Mouse (Mus musculus) heart, adult 9 months (tissue): ENCODE results near the gene Creb3l4.
"Not testable (repeated sequence)": the region's sequence is repeated elsewhere in the genome, so short reads cannot be mapped to it uniquely, and the experiment has no call there.

Experiments
- DNase-seq, 2 experiments: peaks; one replicate each; pipeline ENCODE4 v3.0.0; 2022; ENCODE audit warnings: low spot score in 2 of 2

Gene Creb3l4

DNA sequence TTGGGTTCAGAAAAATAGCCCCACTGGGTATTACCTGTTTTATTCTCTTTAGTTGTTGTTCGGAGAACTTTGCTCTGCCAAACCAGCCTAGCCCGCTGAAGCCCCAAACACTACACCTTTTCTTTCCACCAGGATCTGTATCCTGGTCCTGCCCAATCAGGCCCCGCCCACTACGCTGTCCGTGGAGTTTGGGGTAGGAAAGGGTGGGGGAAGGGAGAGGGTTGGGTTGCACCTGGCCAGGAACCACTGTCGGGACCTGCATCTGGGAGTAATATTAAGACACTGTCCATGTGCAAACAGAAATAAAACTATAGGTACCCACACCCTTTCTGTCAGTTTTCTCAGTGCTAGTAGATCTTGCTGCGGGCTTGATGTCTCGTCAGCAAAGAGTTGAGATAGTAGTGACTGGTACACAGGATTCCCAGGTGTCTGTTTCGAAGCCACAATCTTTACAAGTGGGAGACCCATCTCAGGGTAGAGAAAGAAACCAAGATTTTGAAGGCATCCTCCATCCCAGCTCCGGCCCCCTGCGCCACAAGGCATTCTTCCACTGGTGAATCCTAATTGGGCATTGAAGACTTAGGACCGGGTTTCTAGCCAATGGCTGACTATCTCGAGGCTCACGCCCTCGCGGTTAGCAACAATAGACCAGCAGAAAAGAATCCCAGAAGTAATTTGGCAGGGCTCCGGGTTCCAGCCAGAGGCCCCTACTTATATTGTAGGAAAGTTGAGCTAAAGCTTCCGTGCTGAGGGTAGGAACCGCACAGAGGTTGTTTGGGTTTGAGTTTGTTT is at the start of gene Creb3l4:
Gene Creb3l4 (minus strand): TSS at position 529 of the 792 bp plus-strand sequence.
- peak; percentile 56 to 64 for DNase-seq

DNA sequence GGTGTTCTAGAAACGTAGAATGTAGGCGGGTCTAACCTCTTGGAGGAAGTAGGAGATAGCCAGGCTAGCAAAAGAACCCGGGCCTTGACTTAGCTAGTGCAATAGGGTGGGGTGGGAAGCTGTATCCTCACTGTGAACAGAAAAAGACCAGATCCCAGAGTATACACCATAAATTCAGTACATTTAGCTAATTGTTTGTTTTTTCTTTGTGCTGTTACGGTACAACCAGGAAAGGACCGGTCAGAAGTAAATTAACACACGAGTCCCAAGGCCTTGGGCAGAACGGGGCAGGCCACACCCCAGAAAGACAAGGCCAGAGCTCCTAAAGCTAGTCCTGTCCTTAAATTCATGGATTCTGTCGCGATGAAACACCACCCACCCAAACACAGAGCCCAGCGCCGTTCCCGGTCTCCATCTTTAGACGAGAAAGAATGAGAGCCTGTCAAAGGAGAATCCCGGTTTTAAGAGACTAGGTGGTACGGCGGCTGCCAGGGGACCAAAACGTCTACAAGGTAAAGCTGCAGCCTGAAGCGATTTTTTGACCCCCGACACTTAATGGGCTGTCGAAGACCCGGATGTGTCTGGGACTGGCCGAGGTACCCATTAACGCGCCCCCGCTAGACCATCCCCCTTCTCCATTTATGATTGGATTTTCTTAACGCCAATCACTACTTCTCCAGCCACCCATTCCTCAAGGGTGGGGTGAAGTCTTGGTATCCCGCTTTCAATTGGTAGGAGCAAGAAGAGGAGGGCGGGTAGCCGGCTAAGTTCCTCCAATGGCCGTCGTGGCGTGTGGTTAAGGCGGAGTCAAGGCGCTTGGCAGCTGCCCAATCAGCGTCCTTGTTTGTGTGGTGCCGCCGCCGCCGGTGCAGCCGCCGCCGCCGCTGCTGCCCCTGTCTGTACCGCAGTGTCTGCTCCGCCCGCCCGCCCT is 49.3 kb upstream of the Creb3l4 start, which contains the start of gene Gatad2b:
Gene Gatad2b (plus strand): TSS at position 834 of the 931 bp plus-strand sequence.
- peak; percentile 100 for DNase-seq

DNA sequence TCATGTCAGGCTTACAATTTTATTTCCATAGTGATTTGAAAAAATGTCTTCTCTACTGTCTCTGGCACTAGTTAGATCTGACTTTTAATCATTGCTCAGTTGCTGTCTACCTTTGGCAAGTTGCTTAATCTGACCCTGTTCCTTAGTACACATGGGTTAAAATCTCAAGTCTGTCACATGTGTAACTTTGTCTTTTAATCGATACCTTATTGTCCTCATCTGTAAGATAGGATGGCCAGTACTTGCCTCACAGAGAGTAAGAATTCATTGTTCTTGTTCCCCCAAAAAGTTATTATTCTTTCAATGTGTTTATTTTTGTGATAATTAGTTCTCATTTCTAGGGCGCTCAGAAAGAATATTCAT is 48.7 kb upstream of the Creb3l4 start:
- DNase-seq: no peak

DNA sequence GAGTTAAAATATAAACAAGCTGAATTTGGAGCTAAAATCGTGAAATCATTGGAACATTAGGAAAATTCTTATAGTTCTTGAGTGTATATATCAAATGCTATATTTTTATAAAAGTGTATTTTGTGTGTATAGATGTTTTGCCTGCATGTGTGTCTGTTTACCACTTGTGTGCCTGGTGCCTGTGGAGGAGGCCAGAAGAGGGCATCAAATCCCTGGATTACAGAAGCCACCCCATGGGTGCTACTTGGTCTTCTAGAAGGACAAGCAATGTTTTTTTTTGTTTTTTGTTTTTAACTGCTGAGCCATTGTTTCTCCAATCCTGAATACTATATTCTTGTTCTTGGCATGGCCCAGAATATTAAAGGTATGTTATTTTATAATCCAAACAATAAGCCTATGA is 47.3 kb upstream of the Creb3l4 start:
- DNase-seq: no peak

DNA sequence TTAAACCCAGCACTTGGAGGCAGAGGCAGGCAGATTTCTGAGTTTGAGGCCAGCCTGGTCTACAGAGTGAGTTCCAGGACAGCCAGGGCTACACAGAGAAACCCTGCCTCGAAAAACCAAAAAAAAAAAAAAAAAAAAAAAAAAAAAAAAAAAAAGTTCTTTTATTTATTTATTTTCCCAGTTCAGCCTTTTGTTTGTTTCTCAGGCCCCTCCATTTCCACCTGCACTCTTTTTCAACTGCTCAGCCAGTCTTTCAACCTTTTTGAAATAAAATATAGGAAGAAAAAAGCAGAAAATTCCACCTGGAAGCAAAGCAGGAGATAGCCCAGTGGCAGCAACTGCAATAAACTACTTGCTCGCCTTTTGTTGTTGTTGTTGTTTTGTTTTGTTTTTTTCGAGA is 46.1 kb upstream of the Creb3l4 start:
- DNase-seq: not testable (repeated sequence)

DNA sequence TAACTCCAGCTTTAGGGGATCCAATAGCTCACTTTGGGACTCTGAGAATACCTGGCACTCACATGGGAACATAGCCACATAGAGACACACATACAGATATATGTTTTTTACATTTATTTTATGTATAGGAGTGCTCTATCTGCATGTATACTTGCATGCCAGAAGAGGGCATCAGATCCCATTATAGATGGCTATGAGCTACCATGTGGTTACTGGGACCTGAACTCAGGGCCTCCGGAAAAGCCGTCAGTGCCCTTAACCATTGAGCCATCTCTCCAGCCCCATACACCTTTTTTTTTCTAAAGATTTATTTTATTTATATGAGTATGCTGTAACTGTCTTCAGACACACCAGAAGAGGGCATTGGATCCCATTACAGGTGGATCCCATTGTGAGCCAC is 40.8 kb upstream of the Creb3l4 start:
- DNase-seq: no peak

DNA sequence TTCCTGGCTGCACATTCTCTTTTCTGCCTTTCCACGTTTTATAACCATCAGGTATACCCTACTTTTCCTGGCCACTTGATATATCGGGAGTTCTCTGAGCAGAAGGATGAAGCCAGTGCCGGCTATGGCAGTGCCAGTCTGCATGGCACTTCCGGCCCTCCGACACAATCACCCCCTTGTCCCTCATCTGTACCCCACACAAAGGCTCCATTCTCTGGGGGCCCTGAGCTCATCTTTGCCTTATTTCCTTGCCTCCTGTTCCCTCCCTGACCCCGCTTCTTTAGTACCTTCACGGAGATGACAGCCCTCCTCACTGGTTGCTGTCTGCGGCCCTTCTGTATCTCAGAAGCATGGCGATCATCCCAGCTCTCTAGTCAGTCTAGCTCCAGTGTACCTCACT is 37.4 kb upstream of the Creb3l4 start:
- no peak for DNase-seq

DNA sequence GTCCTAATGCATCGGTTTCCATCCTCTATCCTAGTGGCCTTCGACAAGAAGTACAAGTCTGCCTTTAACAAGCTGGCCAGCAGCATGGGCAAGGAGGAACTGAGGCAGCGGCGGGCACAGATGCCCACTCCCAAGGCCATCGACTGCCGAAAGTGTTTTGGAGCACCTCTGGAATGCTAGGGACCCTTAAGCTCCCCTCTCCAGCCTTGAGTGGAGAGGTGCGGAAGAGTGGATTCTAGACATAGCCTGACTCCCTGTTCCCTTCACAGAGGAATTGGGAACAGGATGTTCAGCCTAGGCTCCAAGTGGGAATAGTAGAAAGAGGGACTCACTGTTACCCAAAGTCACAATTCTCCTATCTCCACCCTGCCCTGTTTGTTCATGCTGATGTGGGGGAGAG is 36.4 kb upstream of the Creb3l4 start:
- DNase-seq: no peak

DNA sequence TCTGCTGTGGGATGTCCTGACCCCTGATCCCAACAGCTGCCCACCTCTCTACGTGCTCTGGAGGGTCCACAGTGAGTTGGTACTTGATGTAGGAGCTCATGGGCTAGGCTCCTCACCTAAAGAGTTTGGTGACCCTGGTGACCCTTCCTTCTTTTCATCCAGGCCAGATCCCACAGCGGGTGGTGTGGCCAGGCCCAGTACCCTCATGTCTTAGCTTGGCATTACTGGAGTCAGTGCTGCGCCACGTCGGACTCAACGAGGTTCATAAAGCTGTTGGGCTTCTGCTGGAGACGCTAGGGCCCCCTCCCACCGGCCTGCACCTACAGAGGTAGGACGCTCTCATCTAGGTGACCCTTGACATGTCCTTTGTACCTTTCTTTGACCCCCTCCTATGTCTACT is 35.9 kb upstream of the Creb3l4 start:
- no peak for DNase-seq

DNA sequence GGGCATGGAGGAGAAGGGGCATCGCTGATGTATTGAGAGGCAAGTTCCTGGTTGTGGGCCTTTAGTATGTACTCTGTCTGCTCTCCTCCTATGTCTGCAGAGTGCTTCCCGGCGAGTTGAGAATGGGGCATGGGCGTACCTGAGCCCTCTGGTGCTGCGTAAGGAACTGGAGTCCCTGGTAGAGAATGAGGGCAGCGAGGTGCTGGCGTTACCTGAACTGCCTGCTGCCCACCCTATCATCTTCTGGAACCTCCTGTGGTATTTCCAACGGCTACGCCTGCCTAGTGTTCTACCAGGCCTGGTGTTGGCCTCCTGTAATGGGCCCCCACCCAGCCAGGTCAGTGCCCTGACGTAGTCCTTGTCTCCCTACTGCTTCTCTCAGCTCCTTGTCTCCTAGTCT is 34.9 kb upstream of the Creb3l4 start:
- no peak for DNase-seq

DNA sequence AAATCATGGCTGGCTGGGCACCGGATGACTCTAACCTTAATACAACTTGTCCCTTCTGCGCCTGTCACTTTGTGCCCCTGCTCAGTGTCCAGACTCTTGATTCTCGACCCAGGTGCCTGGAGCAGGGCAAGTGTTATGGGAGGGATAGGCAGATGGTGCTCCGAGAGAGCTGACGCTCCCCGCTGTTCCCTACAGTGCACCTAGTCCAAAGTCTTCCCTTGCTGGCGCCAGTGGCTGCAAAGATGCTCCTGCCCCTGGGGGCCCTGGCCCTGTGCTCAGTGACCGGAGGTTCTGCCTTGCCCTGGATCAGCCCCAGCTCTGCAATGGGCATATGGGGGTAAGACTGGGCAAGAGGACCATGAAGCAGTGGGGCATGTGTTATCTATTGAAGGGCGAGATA is 34.5 kb upstream of the Creb3l4 start:
- DNase-seq: no peak

DNA sequence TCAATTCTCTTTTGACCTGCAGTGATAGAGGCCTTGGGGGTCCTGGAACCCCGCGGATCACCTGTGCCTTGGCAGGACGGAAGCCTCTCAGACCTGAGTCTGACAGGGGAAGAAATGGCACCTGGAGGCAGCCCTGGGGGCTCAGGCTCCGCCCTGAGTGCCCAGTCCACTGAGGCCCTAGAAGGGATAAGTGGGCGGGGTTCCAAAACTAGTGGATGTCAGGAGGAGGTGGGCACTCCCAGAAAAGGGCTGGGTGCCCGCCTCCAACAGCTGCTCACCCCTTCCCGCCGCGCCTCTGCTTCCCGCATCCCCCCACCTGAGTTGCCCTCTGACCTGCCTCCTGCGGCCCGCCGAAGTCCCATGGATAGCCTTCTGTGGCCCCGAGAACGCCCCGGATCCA is 33.5 kb upstream of the Creb3l4 start:
- no peak for DNase-seq

DNA sequence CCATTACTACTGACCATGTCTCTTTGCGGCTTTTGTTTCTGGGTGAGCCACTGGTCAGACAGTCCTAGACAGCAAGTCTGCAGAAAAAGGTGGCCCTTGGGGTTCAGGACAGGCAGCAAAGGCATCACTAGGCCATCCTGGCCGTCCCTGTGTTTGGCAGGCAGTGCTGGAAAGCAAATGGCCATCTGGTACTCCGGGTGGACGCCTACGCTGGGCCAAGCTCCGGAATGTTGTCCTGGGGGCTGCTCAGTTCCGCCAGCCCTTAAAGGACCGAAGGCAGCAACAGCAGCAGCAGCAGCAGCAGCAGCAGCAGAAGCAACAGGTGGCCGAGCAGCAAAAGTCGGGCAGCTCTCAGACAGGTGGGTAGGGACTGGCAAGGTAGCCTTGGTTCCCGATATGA is 32.0 kb upstream of the Creb3l4 start:
- no peak for DNase-seq

DNA sequence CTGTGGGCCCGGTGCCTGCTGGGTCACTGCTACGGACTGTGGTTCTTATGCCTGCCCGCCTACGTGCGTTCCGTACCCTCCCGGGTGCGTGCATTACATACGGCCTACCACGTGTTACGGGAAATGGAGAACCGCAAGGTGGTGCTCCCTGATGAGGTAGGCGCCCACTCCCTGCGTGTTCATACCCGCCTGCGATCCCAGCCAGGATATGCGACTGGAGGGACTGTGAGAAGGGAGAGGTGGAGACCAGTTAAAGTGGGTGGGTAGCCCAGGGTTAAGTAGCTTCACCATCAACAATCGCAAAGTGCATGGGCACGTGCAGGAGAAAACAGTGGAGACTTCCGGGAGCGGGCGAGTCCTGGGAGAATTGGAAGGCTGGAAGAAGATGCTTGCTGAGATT is 30.5 kb upstream of the Creb3l4 start:
- no peak for DNase-seq

DNA sequence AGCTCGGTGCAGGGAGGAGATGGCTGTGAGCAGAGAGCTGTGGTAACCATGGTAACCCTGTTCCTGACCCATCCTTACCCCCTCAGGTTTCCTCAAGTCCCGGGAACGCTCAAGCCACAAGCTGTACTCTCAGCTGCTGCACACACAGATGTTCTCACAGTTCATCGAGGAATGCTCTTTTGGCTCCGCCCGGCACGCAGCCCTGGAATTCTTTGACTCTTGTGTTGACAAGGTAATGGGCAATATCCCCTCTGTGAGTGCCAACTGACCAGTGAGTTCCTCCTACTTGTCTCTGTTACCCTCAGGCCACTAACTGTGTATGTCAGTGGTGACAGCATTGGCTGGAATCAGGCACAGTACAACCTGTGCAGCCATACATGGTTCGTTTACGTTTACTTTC is 28.9 kb upstream of the Creb3l4 start:
- DNase-seq: no peak

DNA sequence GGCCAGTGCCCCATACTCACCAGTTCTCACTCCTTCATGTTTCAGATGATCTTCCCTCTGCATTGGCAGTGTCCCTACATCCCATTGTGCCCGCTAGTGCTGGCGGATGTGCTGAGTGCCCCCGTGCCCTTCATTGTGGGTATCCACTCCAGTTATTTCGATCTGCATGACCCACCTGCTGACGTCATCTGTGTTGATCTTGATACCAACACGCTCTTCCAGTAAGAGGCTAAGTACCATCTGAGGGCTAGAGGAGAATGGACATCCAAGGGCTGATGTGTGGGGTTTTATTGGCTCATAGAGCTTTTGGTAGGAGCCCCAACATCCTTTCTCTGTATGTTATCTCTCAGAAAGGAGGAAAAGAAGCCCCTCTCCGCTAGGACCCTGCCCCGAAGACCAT is 27.5 kb upstream of the Creb3l4 start:
- DNase-seq: no peak

DNA sequence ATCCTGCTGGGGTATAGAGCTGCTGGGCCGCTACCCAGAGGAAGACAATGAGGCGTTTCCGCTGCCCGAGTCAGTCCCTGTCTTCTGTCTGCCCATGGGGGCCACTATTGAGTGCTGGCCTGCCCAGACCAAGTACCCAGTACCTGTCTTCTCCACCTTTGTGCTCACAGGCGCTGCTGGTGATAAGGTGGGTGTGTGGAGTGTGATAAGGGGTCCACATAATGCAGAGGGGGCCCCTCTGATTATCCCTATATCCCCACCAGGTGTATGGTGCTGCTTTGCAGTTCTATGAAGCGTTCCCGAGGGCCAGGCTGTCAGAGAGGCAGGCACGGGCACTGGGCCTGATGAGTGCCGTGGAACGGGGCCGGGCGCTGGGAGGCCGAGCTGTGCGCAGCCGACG is 25.7 kb upstream of the Creb3l4 start:
- DNase-seq: no peak

DNA sequence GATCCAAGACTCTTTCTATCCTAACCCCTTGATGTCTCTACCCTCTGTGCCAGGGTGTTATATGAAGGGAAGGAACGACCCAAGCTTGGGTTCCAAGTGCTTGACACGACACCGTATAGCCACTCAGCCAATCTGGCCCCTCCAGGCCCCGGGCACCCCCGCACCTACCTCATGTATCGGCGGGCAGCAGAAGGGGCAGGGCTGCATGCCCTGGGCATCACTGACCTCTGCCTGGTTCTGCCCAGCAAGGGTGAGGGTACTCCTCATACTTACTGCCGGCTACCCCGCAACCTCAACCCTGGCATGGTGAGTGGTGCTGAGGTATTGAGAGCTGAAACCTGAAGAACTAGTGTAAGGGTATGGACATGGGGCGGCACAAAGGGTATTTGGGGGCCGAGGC is 24.9 kb upstream of the Creb3l4 start:
- no peak for DNase-seq

DNA sequence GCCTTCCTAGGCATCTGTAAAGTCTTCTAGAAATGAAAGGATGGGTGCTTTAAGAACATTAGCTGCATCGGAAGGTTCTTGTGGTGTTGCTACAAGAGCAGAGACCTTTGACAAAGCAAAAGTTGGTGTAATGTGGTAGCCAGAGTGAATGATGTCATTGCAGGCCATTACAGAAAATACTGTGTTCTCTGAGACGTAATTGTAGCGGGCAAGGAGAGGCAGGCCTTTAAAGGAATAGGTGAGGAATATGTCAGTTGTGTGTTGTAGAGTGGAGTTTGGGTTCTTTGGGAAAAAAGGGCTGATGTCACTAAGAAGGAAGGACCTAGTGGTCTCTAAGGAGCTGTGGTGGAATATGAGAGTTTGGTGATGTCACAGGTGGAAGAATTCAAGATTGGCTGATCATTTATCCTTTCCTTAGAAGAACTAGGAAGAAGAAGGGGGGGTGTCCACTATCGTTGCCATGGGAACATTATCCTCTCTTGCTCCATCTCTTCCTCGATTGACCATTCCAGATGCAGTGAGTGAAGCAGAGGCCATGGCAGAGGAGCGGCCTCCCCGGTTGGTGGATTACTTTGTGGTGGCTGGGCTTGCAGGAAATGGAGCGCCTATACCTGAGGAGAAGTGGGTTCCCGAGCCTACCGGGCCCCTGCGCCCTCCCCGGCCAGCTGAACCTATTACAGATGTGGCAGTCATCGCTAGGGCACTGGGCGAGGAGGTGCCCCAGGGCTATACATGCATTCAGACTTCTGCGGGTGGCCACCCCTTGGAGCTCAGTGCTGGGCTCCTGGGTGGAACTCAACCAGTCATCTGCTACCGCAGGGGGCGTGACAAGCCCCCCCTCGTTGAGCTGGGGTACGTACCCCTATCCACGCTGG is 23.8 kb upstream of the Creb3l4 start:
- no peak for DNase-seq

DNA sequence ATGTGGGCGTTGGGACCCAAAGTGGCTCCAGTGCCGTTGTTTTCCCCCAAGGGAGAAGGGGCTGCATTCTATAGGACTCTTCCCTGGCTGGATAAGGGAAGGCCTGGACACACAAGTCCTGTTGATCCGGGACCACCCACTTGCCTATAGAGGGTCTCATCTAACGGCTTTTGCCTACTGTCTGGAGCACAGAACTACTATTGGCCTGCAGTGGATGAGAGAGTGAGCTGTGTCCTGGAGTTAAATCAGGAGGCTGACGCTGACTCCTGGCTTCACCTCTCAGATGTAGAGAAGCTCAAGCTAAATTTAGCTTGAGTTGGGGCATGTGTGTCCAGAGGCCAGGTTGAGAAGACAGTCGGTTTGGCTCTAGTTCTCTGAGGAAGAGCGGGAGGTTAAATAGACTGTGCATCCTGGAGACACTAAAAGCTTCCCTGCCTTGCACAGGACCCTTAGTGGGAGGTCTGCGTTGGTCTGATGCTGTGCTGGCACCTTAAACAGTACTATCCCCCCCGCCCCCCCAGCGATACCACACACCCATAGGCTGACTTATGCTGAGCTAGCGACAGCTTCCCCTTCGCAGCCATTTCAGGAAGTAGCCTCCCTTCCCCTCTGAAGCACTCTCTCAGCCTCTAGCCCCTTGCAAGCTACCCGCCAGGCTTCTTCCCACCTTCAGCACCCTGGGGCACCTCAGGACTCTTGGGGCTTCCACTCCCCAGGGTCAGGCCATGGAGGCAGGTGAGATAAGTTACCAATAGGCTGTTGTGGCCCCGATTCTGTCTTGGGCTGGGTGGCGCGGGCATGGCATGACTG is 22.8 kb upstream of the Creb3l4 start:
- DNase-seq: peak; percentile 51 to 61
